Mouse (Mus musculus) erythroblast, embryonic 14.5 days (primary cell): ENCODE data around the gene Gm13539.

Experiments used
- GATA1 ChIP-seq: IDR thresholded peaks from 2 replicates; pipeline ENCODE4 v1.6.1; 2012; ENCODE audit warnings: low read length, inconsistent platforms, mixed read lengths
- TAL1 ChIP-seq: IDR thresholded peaks from 3 replicates; pipeline ENCODE4 v1.6.1; 2012; ENCODE audit warnings: low read length, inconsistent platforms, mixed read lengths

GRCm38 (mm10) chr2:25822806-25823205, 40.7 kb downstream of the Gm13539 start, which contains the start of gene Lcn9:
- TF ChIP-seq GATA1 = no peak
- no peak for TF ChIP-seq TAL1
